Mouse (Mus musculus): ENCODE results near the gene Anks6.

- TF ChIP-seq POLR2A (IDR thresholded peaks at IDR 0.05; ENCODE audit: extremely low read depth, insufficient read depth, low read length) (no peak), CTCF (IDR thresholded peaks at IDR 0.05; ENCODE audit: low read depth, low read length) (no peak)
Observed at GRCm38 (mm10) chr4:46967981-46968380, 89.2 kb downstream of the Anks6 start.
